Mouse (Mus musculus) thymus, postnatal 4 days (tissue): Measurements from ENCODE around the gene Rbm20.

Experiments used
- DNase-seq: peaks from one replicate; pipeline ENCODE4 v3.0.0; 2021

The Rbm20 gene

GRCm38 (mm10) chr19:53855781-53856180, 178.7 kb downstream of the Rbm20 start:
- DNase-seq: no peak

DNA sequence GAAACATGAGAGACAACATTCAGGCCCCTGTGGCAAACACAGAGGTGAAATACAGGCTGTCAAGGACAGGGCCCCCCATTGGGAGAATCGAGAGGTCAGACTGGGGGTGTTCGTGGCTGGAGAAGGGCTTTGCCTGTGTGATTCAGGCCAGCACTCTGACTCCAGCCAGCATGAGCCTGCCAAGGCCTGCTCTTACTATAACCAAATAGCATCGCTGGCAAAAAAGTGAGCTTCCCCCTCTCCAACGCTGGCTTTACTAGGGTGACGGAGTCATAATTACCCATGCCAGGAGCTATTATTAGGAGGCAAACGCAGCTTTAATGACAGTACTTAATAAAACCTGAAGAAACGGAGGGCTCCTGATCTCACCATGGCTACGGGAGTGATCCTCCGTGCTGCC, 179.7 kb downstream of the Rbm20 start:
- DNase-seq: no peak

DNA sequence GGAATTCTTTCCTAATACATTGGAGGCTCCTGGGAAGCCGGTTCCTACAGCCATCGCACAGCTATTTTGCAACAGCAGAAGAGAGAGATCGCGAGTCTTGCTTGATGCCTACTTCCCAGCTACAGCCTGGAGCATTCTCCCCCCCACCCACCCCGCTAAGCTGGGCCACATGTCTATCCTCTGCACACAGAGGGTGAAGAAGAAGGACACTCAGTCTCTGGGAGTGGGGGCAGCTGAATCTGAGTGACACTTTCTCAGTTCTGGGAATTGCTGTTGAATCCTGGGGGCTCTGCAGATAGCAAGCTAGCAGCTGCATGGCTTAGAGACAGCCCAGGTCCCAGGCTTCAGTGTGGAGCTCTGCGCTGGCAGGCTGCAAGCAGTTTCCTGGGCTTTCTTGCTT, 180.9 kb downstream of the Rbm20 start:
- DNase-seq: no peak

DNA sequence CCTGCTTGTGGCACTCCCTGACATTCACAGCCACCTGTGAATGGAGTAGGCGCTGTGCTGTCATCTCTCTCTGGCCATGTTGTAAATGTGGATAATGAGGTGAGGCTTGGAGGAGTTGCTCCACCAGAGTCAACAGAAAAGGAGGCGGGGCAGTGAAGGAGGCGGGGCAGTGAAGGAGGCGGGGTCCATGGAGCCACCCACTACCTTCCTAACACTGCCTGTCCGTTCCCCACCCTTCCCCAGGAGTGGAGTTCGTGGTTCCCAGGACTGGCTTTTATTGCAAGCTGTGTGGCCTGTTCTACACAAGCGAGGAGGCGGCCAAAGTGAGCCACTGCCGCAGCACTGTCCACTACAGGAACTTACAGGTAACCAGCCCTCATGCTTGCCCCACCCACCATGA, 182.0 kb downstream of the Rbm20 start:
- DNase-seq: peak; percentile 45

DNA sequence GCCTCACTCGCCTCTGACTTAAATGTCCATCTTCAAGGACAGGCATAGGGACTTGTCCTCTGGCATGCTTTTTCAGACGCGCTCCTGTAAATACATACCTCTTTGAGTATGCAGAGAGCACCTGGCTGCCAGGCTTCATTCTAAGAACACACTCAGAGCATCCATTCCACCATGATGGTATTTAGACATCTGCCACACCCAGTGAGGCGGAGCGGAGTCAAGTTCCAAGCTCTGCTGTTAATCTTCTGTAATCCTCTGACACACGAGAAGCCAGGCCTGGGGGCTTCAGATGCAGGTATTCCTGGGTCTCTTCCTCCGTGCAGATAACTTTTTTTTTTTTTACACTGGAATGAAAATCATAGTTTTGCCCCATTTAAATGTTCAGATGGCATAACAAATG, 182.5 kb downstream of the Rbm20 start:
- DNase-seq: no peak

- no peak for DNase-seq
These were observed 184.2 kb downstream of the Rbm20 start for GRCm38 (mm10) chr19:53861346-53861745.

DNA sequence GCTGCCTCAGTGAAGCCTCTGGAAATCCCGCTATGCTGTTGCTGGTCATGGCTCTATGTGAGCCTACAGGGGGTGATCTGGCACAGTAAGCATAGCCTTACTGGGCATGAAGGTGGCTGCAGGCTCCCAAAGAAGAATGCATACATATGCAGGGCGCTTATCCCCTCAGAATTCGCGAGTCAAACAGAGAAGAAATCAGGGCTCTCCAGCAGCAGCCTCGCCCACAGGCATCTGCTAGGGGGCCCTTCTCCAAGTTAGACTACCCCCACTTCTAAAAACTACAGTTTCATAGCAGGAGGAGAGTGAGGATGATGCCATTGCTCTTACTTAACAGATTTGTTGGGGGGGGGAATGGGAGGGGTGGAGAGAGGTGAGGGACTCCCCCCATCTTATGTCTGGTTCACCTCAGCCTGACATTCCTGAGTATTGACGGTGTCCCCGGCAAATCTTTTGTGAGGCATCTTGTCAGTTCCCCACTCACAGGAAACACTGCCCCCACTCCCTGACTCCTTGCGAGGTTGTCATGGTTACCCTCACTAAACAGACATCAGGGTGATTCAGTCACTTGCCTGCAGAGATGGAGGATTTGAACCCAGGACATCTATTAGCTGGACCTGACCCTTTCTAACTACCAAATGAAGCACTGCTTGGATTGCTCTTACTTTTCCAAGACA, 185.6 kb downstream of the Rbm20 start:
- no peak for DNase-seq

- DNase-seq: no peak
These were observed 190.1 kb downstream of the Rbm20 start for GRCm38 (mm10) chr19:53867238-53867637.

DNA sequence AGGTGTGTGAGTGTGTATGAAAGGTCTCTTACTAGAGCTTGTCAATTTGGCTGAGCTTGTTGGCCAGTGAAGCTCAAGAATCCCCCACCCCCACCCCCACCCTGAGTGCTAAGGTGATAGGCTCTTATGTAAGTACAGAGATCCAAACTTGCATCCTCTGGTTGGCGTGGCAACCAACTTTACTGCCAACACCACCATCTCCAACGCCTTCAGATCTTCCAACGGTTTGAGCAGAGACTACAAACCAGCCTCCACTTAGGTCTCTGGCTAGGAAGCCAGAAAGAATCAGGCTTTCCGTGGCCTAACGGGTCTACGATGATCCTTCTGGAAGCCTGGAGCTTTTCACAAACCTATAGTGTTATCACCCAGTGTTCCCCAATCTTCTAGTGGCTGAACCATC, 191.0 kb downstream of the Rbm20 start:
- DNase-seq: no peak

- DNase-seq: no peak
These were observed 191.7 kb downstream of the Rbm20 start for GRCm38 (mm10) chr19:53868796-53869195.

DNA sequence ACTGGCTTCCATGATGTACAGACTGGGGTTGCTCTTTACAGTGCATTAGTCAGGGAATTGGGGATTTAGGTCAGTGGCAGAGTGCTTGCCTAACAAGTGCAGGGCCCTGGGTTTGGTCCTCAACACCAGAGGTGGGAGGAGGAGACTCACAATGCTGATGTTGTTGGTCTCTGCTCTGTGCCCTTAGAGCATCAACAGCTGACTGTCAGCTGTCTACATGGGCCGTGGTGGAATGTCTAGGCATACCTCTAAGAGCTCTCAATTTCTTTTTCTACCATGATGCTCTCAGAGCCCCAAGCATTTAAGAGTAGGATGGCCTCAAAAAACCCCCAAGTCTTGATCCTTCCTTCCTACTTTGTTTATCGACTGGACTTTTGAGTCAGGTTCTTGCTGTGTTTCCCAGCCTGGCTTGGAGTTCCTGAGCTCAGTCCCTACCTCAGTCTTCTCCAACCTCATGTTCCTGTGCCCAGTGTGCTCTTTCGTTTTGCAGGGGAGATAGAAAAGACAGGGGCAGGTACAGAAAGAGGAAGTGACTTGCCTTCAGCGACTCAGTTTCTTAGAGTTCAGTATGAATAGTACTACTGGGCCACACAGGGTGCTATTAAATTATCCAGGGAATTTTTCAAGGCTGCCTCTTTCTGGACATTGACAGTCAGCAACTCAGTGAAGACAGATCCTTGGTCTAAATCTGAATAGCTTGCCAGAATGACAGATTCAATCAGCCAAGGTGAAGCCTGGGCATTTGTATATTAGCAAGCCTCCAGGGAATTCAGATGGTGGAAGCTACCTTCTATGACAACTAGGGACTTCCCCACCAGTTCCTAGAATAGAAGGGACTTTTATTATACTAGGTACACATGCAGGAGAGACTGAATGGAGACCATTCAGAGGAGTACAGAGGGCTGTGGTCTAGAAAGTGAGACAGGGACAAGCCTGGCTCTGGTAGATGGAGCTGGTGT, 192.6 kb downstream of the Rbm20 start:
- DNase-seq: no peak

DNA sequence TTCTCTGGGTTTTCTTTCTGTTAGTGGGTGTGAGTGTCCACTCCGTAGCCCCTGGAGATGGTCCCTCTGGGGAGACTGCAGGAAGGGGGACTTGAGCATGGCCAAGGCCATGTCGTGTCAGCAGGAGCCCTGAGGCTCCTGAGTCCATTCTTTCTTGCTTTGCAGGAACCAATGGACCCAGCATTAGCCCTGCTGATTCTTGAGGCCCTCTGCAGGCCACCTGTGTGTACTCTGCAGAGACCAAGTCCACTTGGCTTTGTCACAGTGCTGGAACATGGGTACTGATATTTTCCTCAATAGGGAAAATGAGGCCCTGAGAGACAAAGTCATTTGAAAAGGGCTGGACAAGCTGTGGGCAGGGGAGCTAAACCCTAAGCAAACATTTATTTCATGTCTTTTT, 193.5 kb downstream of the Rbm20 start:
- no peak for DNase-seq

- no peak for DNase-seq
These were observed 194.4 kb downstream of the Rbm20 start for GRCm38 (mm10) chr19:53871502-53871901.

DNA sequence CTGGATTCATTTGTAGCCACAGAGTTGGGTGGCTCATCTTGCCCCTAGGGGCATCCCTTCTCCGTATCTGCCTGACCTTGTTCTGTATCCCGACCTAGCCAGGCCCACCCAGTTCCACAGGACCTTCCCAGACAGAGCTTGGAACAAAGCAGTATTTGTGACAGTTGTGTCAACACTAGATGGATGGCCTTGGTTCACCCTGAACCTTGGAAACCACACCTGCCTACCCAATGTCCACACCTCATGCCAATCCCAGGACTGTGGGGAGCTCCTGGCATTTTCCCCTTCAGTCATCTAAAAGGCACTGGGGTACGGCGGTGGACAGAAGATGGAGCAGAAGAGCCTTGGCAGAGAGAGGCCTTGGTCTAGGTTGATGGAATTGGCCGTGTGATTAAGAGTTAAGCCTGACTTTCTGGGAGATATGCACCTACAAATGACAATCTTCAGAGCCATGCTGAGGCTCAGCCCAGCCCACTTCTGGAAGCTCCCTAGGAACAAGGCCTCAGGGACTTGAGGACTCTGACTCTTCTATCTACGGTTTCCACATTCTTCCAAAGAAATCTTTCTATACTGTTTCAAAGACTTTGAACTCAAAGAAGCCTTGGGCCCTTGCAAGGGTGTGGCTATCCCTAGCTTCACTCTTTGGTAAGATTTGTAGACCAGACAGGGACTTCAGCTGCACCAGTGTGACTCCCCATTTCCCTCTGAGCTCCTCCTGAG, 196.0 kb downstream of the Rbm20 start:
- DNase-seq: no peak

DNA sequence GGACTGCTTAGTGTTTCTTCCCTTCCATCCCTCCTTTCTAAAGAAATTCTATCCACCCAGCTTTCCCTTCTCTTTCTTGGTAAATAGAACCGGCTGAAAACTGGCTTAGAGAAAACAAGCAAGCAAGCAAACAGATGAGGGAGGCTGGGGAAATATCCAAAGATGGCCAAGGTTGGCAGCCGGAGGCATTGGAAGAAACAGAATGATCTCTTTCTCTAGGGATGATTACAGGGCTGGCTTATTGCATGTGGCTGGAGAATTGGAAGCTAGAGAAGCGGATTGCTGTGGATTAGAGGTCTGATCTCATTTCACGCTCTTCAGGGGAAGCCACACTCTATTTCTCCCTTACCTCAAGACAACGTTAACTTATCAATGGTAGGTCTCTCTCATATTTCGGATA, 198.1 kb downstream of the Rbm20 start:
- no peak for DNase-seq

- DNase-seq: no peak
These were observed 200.7 kb downstream of the Rbm20 start for GRCm38 (mm10) chr19:53877779-53878178.

DNA sequence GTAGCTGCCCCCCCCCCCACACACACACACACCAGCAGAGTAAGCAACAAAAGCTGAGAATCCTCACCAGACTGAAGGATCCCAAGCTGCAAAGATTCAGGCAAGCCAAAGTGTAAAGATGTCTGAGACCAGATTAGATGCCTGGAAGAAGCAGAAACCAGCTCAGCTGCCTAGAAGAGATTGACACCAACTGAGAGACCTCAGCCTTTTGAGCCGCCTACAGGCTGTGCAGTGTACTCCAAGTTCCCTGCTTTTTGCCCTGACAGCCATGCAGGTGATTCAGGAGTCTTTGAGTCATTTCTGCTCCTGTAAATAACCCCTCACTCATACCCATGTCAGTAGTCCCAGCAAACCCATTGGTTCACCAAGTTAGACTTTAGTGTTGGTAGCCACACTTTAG, 203.4 kb downstream of the Rbm20 start:
- DNase-seq: no peak

DNA sequence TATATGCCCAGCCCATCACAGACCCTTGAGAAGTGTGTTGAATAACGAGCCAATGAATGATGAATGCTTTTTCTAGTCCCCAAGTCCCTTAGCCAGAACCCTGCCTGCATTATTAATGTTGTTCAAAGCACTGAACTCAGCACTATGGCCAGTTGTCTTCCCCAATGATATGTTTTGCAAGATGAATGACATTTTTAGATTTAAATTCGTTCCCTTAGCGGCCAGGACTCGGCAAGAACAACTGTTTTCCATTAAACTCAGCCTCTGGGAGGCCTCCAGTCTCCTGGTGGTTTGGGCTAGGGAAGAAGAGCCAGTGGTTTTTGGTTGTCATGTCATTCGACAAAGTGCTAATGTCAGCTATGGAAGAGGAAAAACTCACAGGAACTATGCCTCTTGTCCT, 204.7 kb downstream of the Rbm20 start:
- DNase-seq: no peak

DNA sequence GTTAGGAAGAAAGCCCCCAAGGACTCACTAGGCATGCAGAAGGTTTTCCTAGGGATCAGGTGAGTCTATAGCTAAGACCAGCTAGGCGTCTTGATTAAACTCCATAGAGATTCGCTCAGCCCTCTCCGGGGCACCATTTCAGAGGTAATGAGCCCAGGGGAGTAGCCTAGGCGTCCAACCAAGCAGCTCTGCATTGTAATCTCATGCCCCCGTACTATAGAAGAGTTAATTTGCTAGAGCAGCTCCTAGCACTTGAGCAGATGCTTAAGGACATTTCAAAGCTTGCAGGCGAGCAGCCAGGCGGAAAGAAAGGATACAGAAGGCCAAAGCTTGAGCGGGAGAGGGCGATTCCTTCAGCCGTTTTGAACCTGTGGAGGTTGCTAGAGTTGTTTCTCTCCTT, 208.3 kb downstream of the Rbm20 start:
- peak; percentile 10 for DNase-seq

GRCm38 (mm10) chr19:53886576-53887370, 209.7 kb downstream of the Rbm20 start:
- peak; percentile 68 for DNase-seq

DNA sequence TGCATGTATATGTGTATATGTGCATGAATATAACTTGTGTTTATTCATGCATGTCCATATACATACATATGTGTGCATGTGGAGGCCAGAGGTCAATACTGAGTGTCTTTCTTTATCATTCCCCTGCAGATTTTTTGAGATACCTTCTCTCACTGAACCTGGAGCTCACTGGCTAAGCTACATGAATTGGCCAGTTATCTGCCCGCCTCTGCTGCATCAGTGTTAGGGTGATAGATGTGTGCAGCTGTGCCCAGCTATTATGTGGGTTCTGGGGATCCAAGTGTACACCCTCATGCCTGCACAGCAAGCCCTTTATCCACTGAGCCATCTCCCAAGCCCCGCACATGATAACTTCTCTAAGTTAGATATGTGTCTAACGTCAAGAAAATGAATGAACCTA, 210.7 kb downstream of the Rbm20 start:
- peak; percentile 36 for DNase-seq

GRCm38 (mm10) chr19:53888331-53888730, 211.2 kb downstream of the Rbm20 start:
- DNase-seq: peak; percentile 22

- DNase-seq: peak; percentile 47
These were observed 212.4 kb downstream of the Rbm20 start for GRCm38 (mm10) chr19:53889555-53889954.
